Mouse (Mus musculus) olfactory bulb, adult 2 months (tissue): ENCODE results near the gene Minos1.

ENCODE experiments used
- CTCF ChIP-seq: fragments of 200-500 bp; IDR thresholded peaks from 2 replicates; pipeline ENCODE4 v1.5.1; 2012; ENCODE audit warnings: low read depth, mild to moderate bottlenecking, low read length, moderate library complexity; ENCODE audit not compliant: insufficient read depth
- POLR2A ChIP-seq: fragments of 200-500 bp; IDR thresholded peaks from 2 replicates; pipeline ENCODE4 v1.6.1; 2012; ENCODE audit warnings: mild to moderate bottlenecking, low read depth, low read length, moderate library complexity; ENCODE audit not compliant: insufficient read depth

GRCm38 (mm10) chr4:139075915-139076314 is 55.0 kb downstream of the Minos1 start:
- TF ChIP-seq CTCF (no peak), POLR2A (no peak)
